Mouse (Mus musculus) liver, adult 10 weeks (tissue): Measurements from ENCODE around the gene Fcrl5. TPM values are rescaled to one million over a fixed set of nuclear protein-coding genes. Genes with fewer than 3 reads are reported as not detected.

Experiments
- polyA plus RNA-seq: library from polyadenylated mRNA; stranded (reverse); fragments of 350-450 nt; fragmentation: Illumina TruSeq; extraction: RNeasy Lipid Tissue Mini Kit (QIAGEN cat#74804); gene quantifications from one replicate; pipeline ENCODE4 v1.2.3, GENCODE M21; 2014; ENCODE audit warnings: low read depth, low replicate concordance

The Fcrl5 gene
- polyA plus RNA-seq, result not detected

GRCm38 (mm10) chr3:87435479-87435878, at the start of gene Fcrl5:
Fcrl5 (plus strand) TSS chr3:87435773.

GRCm38 (mm10) chr3:87525043-87525836, 89.7 kb downstream of the Fcrl5 start, which contains the start of gene Etv3:
Etv3 (plus strand) TSS chr3:87525407.

Other genes with a start within 250 kb of the Fcrl5 start
- gene Fcrls, start 172.0 kb upstream of the Fcrl5 start, polyA plus RNA-seq, result not detected
- gene Cd5l, start 77.9 kb upstream of the Fcrl5 start, polyA plus RNA-seq, result 34.7 TPM
- gene Fcrl1, start 59.4 kb upstream of the Fcrl5 start, polyA plus RNA-seq, result 0.21 TPM
- 5.3 TPM for gene Etv3, start 89.6 kb downstream of the Fcrl5 start, polyA plus RNA-seq
- 6.9 TPM for gene Arhgef11, start 181.8 kb downstream of the Fcrl5 start, polyA plus RNA-seq